Comparison of ENCODE assay signal across 9 mouse cellular contexts in genomic region chr3:98197711-98198532, GRCm38 (mm10). TPM values are rescaled to one million over a fixed set of nuclear protein-coding genes. Genes with fewer than 3 reads are reported as not detected.
A peak's percentile ranks its signal among the peaks of the same experiment; 100 is the strongest.
DNase-seq lines count a peak whose midpoint lies in the region; ATAC-seq and TF ChIP-seq lines count a peak whose summit lies in the region.
"Had no signal": no experiment of that assay in that cellular context is flagged by ENCODE, and none has a peak within 500 bp of the region (broad histone marks: within the 10 kb centered on the region; RNA-seq: fewer than 3 reads in every experiment).

No protein-coding gene starts in this region.

- ATAC-seq in stomach, embryonic 14.5 days (ENCODE audit: insufficient number of reproducible peaks, insufficient read depth, low FRiP score, low read depth), result peak; percentile 67; the same call in 1 of the 2 replicates
- no peak for ATAC-seq in CD4-positive, CD25-positive, alpha-beta regulatory T cell, adult 4 months

- H3K9me3 ChIP-seq in embryonic facial prominence, embryonic 10.5 days, result no peaks in the 10 kb centered on the region
- no peaks in the 10 kb centered on the region for H3K9me3 ChIP-seq in stomach, embryonic 14.5 days (ENCODE audit: control insufficient read depth, low read depth, low read length)

- no peak overlapping the region for H3K4me3 ChIP-seq in embryonic facial prominence, embryonic 10.5 days
- H3K4me3 ChIP-seq in stomach, embryonic 14.5 days (ENCODE audit: low read depth, low read length), result no peak overlapping the region
- no peak overlapping the region for H3K4me3 ChIP-seq in gastrocnemius, adult 2 months

- peaks cover 32% of the 10 kb centered on the region for H3K4me1 ChIP-seq in embryonic facial prominence, embryonic 10.5 days
- H3K4me1 ChIP-seq in stomach, embryonic 14.5 days (ENCODE audit: control insufficient read depth, insufficient read depth, low read length), result peaks cover 11% of the 10 kb centered on the region

- DNase-seq in left cerebral cortex, postnatal 4 days, result peak; percentile 59
- DNase-seq in left cerebral cortex, adult 11 months (ENCODE audit: low spot score), result no peak
- peak; percentile 47 for DNase-seq in embryonic facial prominence, embryonic 10.5 days (ENCODE audit: low spot score)
- DNase-seq in liver, result peak; percentile 18
- no peak for DNase-seq in gastrocnemius, adult 2 months
- DNase-seq: right cerebral cortex, adult 18-20 months had no signal

- 15% methylated on average over 9 of the region's 9 CpGs for WGBS in embryonic facial prominence, embryonic 10.5 days
- WGBS in stomach, embryonic 14.5 days, result 26% methylated on average over 9 of the region's 9 CpGs

- no peak overlapping the region for H3K9ac ChIP-seq in stomach, embryonic 14.5 days (replicated peaks; ENCODE audit: low read depth, low read length)

- no peak overlapping the region for H3K4me2 ChIP-seq in stomach, embryonic 14.5 days (replicated peaks; ENCODE audit: low read depth, low read length)

- H3K27ac ChIP-seq in embryonic facial prominence, embryonic 10.5 days (replicated peaks), result peak overlapping the region; percentile 57; the same call in 1 of the 2 replicates
- H3K27ac ChIP-seq in stomach, embryonic 14.5 days (ENCODE audit: low read length), result no peak overlapping the region
- no peak overlapping the region for H3K27ac ChIP-seq in gastrocnemius, adult 2 months

- intact Hi-C loops in left cerebral cortex, postnatal 4 days (cut with DNase I), result no loop called here
- intact Hi-C loops in gastrocnemius, adult 2 months (cut with DNase I), result no loop called here

- no peak for TF ChIP-seq CTCF in gastrocnemius, adult 2 months (IDR thresholded peaks at IDR 0.05)

- no peaks in the 10 kb centered on the region for H3K36me3 ChIP-seq in embryonic facial prominence, embryonic 10.5 days (replicated peaks)
- no peaks in the 10 kb centered on the region for H3K36me3 ChIP-seq in stomach, embryonic 14.5 days (ENCODE audit: control insufficient read depth, insufficient read depth, low read length)

- H3K27me3 ChIP-seq in embryonic facial prominence, embryonic 10.5 days (replicated peaks; ENCODE audit: low read depth, poor library complexity, severe bottlenecking), result no peaks in the 10 kb centered on the region
- H3K27me3 ChIP-seq in stomach, embryonic 14.5 days (ENCODE audit: control insufficient read depth, insufficient read depth, low read length), result no peaks in the 10 kb centered on the region

RNA-seq across cellular contexts. Expression of gene Reg4, which starts 24.0 kb away (rescaled TPM):
- not detected for total RNA-seq in left cerebral cortex, postnatal 4 days (2021)
- polyA plus RNA-seq in embryonic facial prominence, embryonic 10.5 days (2016; fragmentation: Nextera tagmentation; extraction: Ambion mirVana), result not detected in 2 replicates
- polyA plus RNA-seq in stomach, embryonic 14.5 days (2014; fragmentation: Nextera tagmentation; extraction: Ambion mirVana), result not detected in 2 replicates
- not detected for polyA plus RNA-seq in CD4-positive, CD25-positive, alpha-beta regulatory T cell, adult 4 months (2017; shearing (Covaris generic))
- not detected for total RNA-seq in gastrocnemius, adult 2 months (2021)
- total RNA-seq: left cerebral cortex, postnatal 10 days had no signal

RNA-seq across cellular contexts. Expression of gene Adam30, which starts 37.5 kb away (rescaled TPM):
- not detected for total RNA-seq in left cerebral cortex, postnatal 4 days (2021)
- polyA plus RNA-seq in embryonic facial prominence, embryonic 10.5 days (2016; fragmentation: Nextera tagmentation; extraction: Ambion mirVana), result not detected in 2 replicates
- polyA plus RNA-seq in stomach, embryonic 14.5 days (2014; fragmentation: Nextera tagmentation; extraction: Ambion mirVana), result 0.14 TPM in 1 of 2 replicates, not detected in the other
- not detected for polyA plus RNA-seq in CD4-positive, CD25-positive, alpha-beta regulatory T cell, adult 4 months (2017; shearing (Covaris generic))
- total RNA-seq in gastrocnemius, adult 2 months (2021), result not detected
- total RNA-seq: left cerebral cortex, postnatal 10 days had no signal

Comparison
In these comparisons a context has a peak if more than half of its experiments do, and no peak if none do; other contexts are left out.
1. DNase-seq: peak in left cerebral cortex, postnatal 4 days (single experiment), embryonic facial prominence, embryonic 10.5 days (single experiment) and liver (single experiment); none in left cerebral cortex, adult 11 months (single experiment) and gastrocnemius, adult 2 months (single experiment).